Comparison of ENCODE assay signal across 8 mouse cellular contexts in the genomic region with DNA sequence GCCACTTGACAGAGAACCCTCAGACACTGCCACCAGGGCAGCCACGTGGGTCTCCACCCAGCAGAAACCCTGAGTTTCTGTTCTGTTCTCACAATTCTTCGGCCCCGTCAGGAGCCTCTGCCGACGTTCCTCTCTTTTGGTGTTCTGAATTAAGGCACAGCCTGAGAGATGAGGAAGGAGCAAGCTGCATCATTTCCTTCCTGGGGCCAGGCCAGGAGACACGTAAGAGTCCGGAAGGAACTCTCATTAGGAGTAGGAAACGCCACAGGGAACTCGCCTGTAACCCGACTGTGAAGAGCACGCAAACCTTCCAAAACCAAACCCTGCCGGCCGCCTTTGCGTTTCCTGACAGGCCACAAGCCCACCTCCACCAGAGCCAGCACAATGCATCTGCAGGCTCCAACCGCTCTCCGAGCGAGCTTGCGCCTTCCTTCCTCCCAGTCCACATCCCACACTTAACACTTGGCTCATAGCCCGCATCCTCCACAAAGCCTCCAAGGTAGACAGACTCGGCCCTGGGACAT. TPM values are rescaled to one million over a fixed set of nuclear protein-coding genes. Genes with fewer than 3 reads are reported as not detected.
DNase-seq lines count a peak whose midpoint lies in the region; ATAC-seq and TF ChIP-seq lines count a peak whose summit lies in the region.

No protein-coding gene starts in this region.

- peak; percentile 10 to 25 for DNase-seq in spleen, adult 18-20 months
- no peak for DNase-seq in spleen, adult 12 weeks (ENCODE audit: low spot score)
- DNase-seq in gastrocnemius, adult 8-10 months (ENCODE audit: low spot score in 2 of 2) = peak; percentile 52 to 54
- DNase-seq in kidney, adult 2 months = peak; percentile 94
- DNase-seq in lung, embryonic 14.5 days = peak; percentile 74
- peak; percentile 7 to 8 for DNase-seq in spleen, postnatal 14 days (ENCODE audit: low spot score in 2 of 2)
- no peak for DNase-seq in embryo, embryonic 10 days (ENCODE audit: low spot score)
- no peak for DNase-seq in hindbrain, embryonic 11.5 days (ENCODE audit: low spot score)

- 0 out of 2 replicates have a peak overlapping the region, but pooled peaks have one; percentile 18 for H3K4me2 ChIP-seq in lung, embryonic 14.5 days
- no peak overlapping the region for H3K4me2 ChIP-seq in hindbrain, embryonic 11.5 days (replicated peaks; ENCODE audit: low read depth, low read length)

- no peaks in the 10 kb centered on the region for H3K9me3 ChIP-seq in lung, embryonic 14.5 days (ENCODE audit: low read depth, low read length)
- no peaks in the 10 kb centered on the region for H3K9me3 ChIP-seq in hindbrain, embryonic 11.5 days (ENCODE audit: control insufficient read depth, low read length)

- no peaks in the 10 kb centered on the region for H3K4me1 ChIP-seq in kidney, adult 2 months (ENCODE audit: control insufficient read depth, insufficient read depth, low read length)
- H3K4me1 ChIP-seq in lung, embryonic 14.5 days (ENCODE audit: insufficient read depth) = no peaks in the 10 kb centered on the region
- H3K4me1 ChIP-seq in hindbrain, embryonic 11.5 days (replicated peaks; ENCODE audit: control insufficient read depth, insufficient read depth, low read length) = no peaks in the 10 kb centered on the region

- ATAC-seq in lung, embryonic 14.5 days (ENCODE audit: insufficient read depth) = peak; percentile 78; the same call in 1 of the 2 replicates
- no peak for ATAC-seq in hindbrain, embryonic 11.5 days (ENCODE audit: low FRiP score)

- no peak for TF ChIP-seq POLR2A in kidney, adult 2 months (IDR thresholded peaks at IDR 0.05; ENCODE audit: low read depth, low read length)

- H3K4me3 ChIP-seq in kidney, adult 2 months (ENCODE audit: insufficient read depth, low read depth, low read length) = no peak overlapping the region
- H3K4me3 ChIP-seq in lung, embryonic 14.5 days (ENCODE audit: low read depth, low read length) = no peak overlapping the region
- H3K4me3 ChIP-seq in hindbrain, embryonic 11.5 days (ENCODE audit: low read depth, low read length) = no peak overlapping the region

- WGBS in kidney, adult 2 months = 61% methylated on average over 20 of the region's 20 CpGs
- 60% methylated on average over 20 of the region's 20 CpGs for WGBS in lung, embryonic 14.5 days
- WGBS in hindbrain, embryonic 11.5 days = 85% methylated on average over 20 of the region's 20 CpGs

- H3K27me3 ChIP-seq in kidney, adult 2 months (replicated peaks; ENCODE audit: control insufficient read depth, insufficient read depth, low read length) = no peaks in the 10 kb centered on the region
- no peaks in the 10 kb centered on the region for H3K27me3 ChIP-seq in lung, embryonic 14.5 days (ENCODE audit: insufficient read depth, low read length)
- H3K27me3 ChIP-seq in hindbrain, embryonic 11.5 days (ENCODE audit: control insufficient read depth, insufficient read depth, low read length) = no peaks in the 10 kb centered on the region

- no peak for TF ChIP-seq CTCF in kidney, adult 2 months (conservative IDR thresholded peaks at IDR 0.05; ENCODE audit: insufficient read depth, insufficient read length, low read depth, low read length)
- no peak for TF ChIP-seq CTCF in lung, embryonic 14.5 days (IDR thresholded peaks at IDR 0.05; ENCODE audit: low read depth)

- peak overlapping the region; percentile 80 for H3K27ac ChIP-seq in kidney, adult 2 months (ENCODE audit: insufficient read depth, low read depth, low read length)
- H3K27ac ChIP-seq in lung, embryonic 14.5 days (ENCODE audit: low read depth) = peak overlapping the region; percentile 42; the same call in 1 of the 2 replicates
- no peak overlapping the region for H3K27ac ChIP-seq in hindbrain, embryonic 11.5 days (ENCODE audit: low read depth, low read length)

- no peak overlapping the region for H3K9ac ChIP-seq in lung, embryonic 14.5 days
- no peak overlapping the region for H3K9ac ChIP-seq in hindbrain, embryonic 11.5 days (ENCODE audit: low read depth, low read length)

- H3K36me3 ChIP-seq in kidney, adult 2 months (ENCODE audit: control insufficient read depth, insufficient read depth, low read length) = no peaks in the 10 kb centered on the region
- H3K36me3 ChIP-seq in lung, embryonic 14.5 days (ENCODE audit: insufficient read depth) = 0 out of 2 replicates have a peak, but pooled peaks cover 2% of the 10 kb centered on the region
- no peaks in the 10 kb centered on the region for H3K36me3 ChIP-seq in hindbrain, embryonic 11.5 days (ENCODE audit: control insufficient read depth, insufficient read depth, low read length)

RNA-seq across cellular contexts. Expression of gene Kdr, which starts 44.7 kb away (rescaled TPM):
- 10 to 100 TPM; 11.1 to 14.3 (median 11.5) TPM for total RNA-seq in gastrocnemius, adult 8-10 months (2022)
- polyA plus RNA-seq in kidney, adult 2 months (2012; rRNA removed) = 28.0 and 32.3 TPM in 2 replicates
- polyA plus RNA-seq in lung, embryonic 14.5 days (2014; fragmentation: Nextera tagmentation; extraction: Ambion mirVana) = 61.2 and 62.0 TPM in 2 replicates
- polyA plus RNA-seq in hindbrain, embryonic 11.5 days (2014; fragmentation: Nextera tagmentation; extraction: Ambion mirVana) = 20.1 and 24.9 TPM in 2 replicates

Comparison
In these comparisons a context has a peak if more than half of its experiments do, and no peak if none do; other contexts are left out.
1. DNase-seq: peak in spleen, adult 18-20 months (2 of 2), gastrocnemius, adult 8-10 months (2 of 2), kidney, adult 2 months (single experiment), lung, embryonic 14.5 days (single experiment) and spleen, postnatal 14 days (2 of 2); none in spleen, adult 12 weeks (single experiment), embryo, embryonic 10 days (single experiment) and hindbrain, embryonic 11.5 days (single experiment).